Mouse (Mus musculus): ENCODE measurements around the gene Lyst.
"Not testable (repeated sequence)": the region's sequence is repeated elsewhere in the genome, so short reads cannot be mapped to it uniquely, and the experiment has no call there.

Lyst gene

GRCm38 (mm10) chr13:13590048-13591011 is at the start of gene Lyst:
Lyst (plus strand) TSS chr13:13590397.
- peak; percentile 92 for DNase-seq (ENCODE audit: low read depth, low spot score)

DNA sequence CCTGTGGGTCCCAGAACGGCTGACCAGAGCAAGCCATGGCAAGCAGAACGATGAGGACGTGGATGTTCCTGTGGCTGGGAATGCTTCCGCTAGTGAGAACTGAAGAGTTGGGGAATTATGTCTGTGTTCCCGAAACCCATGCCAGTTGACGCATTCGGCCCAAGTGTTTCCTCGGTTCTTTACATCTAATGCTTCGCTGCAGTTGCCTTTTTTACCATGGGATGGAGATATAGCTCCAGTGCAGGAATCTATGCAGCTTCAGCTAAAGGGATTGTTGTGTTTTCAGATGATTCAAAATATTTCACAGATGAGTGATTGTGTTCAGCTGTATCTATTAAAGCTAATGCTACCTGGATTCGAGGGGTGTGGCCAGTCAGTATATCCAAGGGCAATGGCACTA is 47.1 kb upstream of the Lyst start:
- DNase-seq (ENCODE audit: low read depth, low spot score) = not testable (repeated sequence)

DNA sequence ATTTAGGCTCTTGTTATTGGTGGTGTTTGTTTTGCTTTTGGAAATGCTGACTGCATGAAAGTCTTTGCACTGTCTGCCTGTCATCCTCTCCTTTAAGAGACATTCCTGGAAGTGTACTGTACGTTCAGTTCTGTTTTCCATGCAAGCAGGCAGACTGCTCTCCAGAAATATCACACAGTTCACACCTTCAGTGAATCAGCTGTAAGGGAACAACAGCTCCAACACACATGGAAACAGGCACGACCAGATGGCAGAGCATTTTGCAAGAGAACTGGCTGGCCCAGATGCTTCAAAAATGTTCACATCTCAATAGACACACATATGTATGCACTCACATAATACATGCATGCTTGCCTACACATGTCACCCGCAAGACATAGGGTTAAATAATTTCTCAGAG is 43.4 kb upstream of the Lyst start:
- no peak for DNase-seq (ENCODE audit: low read depth, low spot score)

- no peak for DNase-seq (ENCODE audit: low read depth, low spot score)
Measured at GRCm38 (mm10) chr13:13547889-13548288, 42.3 kb upstream of the Lyst start.

GRCm38 (mm10) chr13:13548431-13549190 is 41.6 kb upstream of the Lyst start:
- DNase-seq (ENCODE audit: low read depth, low spot score) = no peak

DNA sequence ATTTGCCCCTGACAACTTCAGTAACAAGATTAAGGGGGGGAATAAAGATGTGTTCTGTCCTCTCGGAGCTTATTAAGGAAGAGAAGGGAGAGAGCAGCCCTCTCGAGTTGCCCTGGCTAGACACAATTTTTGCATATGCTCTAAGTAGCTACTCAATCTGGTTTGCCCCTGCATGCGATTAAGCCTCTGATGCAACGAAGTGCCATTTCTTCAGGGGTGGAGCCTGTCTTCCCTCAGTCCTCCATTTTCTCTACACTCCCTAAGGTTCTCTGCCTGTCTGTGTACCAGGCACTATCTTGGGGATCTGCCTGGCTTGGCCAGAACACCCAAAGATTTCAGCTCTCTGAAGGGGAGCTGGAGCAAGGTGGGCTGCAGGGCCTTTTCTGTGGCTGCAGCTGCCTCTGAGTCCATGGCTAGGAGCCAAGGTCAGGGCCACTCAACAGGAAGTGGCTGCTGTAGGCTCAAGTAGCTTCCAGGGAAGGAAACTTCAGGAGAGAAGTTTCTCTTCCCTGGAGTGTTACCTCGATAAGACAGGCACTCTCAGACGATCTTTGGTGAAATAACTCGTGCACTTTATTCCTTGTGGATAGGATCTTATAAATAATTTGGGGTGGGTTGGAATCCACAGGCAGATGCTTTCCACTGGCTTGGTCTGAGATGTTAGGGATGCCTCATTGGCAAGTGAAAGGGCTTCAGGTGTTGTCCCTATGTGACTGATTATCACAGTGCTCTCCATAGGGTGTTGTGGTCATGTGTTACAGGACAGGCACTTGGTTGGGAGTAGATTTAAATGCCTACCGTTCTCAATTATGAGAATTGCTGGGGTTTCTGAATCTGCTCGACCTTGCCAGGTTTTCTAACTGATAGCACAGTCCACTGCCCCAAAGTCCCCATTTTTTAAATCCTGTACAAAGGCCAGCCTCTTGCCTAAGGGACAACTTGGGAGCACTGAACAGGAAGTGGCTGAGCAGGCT is 40.2 kb upstream of the Lyst start:
- no peak for DNase-seq (ENCODE audit: low read depth, low spot score)

DNA sequence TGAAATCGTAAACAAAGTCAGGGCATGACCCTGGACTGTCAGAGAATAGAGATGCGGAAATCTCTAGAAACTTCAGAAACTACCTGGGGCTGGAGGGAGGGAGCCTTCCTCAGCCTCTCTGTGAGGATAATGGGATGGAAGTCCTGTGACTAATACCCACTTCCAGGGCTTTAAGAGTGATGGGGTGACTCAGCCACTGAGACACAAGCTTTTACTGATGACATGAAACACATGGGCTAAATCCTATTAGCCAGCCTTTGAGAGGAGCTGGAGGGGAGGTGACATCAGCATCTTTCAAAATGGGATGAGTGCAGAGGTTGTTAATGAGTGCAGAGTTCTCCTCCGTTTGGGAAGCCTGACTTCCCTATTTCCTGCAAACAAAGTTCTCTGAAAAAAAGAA is 38.2 kb upstream of the Lyst start:
- no peak for DNase-seq (ENCODE audit: low read depth, low spot score)

DNA sequence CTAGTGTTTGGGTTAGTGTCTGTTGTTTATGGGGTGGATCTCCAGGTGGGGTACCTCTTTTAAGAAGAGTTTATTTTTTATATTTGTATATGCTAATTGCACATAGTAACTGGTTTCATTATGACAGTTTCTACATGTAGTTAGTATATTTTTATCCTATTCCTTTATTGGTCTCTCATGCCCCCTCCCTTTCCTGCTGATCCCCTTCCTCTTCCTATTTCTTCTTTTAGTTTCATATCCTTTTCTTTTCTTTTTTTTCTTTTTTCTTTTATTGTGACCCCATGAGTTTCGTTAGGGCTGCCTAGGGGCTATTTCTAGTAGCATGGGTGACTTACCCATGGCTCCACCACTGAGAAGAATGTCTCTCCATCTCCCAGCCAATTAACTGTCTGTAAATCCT is 36.5 kb upstream of the Lyst start:
- DNase-seq (ENCODE audit: low read depth, low spot score) = no peak

DNA sequence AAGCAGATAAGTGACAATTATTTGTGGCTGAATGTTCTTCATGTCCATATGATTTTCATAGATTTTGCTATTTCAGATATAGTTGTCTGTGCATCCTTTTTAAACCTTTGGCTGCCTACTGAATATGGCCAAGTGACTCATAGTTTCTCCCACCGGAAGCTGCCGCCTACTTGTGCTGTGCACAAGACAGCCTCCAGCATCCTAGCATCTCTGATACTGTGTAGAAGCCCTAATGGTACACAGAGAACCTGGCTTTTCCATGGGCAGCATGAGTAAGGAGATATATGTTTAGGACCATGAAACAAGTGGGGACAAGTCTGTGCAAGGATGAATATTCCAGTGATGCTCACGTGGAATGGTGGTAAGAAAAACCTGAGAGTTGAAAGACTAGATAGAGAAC is 35.0 kb upstream of the Lyst start:
- DNase-seq (ENCODE audit: low read depth, low spot score) = no peak

GRCm38 (mm10) chr13:13557001-13557743 is 33.0 kb upstream of the Lyst start:
- DNase-seq (ENCODE audit: low read depth, low spot score) = no peak

- no peak for DNase-seq (ENCODE audit: low read depth, low spot score)
Measured at GRCm38 (mm10) chr13:13558251-13558650, 31.9 kb upstream of the Lyst start.

DNA sequence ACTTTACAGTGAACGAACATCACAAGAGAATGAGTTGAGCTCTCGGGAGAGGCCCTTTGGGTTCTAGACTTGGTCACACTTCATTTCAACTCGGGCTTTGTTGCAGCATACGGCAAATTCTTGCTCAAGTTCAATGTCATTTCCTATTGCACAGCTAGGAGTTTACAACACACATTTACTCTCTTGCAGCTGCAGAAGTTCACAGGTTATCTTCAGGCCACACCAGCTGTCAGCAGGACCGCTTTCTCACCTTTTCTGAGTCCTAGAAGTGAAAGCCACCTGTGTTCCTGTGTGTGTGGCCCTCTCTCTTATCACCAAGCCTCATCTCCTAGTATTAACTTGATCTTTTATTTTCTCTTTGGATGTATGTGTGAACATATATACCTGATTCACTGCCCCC is 31.3 kb upstream of the Lyst start:
- DNase-seq (ENCODE audit: low read depth, low spot score) = no peak

DNA sequence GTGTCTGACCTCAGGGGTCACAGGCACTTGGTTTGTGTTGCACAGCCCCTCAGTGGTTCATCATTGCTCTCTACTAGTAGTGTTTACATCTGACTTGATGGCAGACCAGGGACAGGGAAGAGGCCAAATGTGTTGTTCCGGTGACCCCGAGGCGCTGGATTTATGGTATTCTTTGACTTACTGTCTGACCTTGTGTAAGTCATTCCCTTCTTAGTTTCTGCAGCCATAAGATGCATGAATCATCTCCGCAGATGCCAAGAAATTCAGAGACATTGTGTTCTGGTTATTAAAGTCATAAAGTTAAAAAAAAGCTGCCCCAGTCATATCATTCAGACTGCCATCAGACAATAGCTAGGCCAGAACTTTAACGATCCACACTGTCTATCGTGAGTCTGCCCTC is 27.6 kb upstream of the Lyst start:
- DNase-seq (ENCODE audit: low read depth, low spot score) = no peak

DNA sequence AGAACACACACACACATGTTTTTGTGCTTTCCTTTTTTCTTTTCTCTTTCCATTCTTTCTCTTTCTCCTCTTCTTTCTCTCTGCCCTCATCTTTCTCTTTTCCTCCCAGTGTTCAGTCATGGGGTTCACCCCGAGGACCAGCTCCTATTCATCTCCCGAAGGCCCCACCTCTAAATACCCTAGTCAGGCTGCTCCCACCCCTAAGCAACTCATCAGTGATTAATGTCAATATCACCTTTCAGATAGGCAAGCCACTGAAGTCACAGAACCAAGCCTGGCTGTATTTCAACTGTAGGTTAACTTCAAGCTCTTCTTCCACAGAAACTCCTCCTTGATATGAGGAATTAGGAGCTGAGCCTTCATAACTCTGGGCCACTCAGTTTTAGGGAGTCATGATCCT is 26.1 kb upstream of the Lyst start:
- no peak for DNase-seq (ENCODE audit: low read depth, low spot score)

DNA sequence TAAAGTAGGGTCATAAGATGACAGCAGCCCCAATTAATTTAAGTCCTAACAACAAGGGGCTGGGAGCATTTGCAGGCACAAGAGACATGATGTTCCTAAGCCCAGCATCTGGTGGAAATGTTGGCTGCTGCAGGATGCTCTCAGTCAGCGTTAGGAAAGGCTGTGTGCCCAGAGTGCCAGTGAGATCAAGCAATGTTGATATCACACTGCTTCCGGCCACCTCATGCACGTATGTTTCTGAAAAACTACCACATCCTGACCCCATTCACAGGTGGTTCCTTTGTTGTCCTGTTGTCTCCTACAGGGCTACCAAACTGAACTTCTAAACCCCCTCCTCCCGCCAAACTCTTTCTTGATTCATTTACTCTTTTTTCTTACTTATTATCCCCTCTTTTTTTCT is 25.7 kb upstream of the Lyst start:
- no peak for DNase-seq (ENCODE audit: low read depth, low spot score)

GRCm38 (mm10) chr13:13567640-13568039 is 22.6 kb upstream of the Lyst start:
- DNase-seq (ENCODE audit: low read depth, low spot score) = no peak

DNA sequence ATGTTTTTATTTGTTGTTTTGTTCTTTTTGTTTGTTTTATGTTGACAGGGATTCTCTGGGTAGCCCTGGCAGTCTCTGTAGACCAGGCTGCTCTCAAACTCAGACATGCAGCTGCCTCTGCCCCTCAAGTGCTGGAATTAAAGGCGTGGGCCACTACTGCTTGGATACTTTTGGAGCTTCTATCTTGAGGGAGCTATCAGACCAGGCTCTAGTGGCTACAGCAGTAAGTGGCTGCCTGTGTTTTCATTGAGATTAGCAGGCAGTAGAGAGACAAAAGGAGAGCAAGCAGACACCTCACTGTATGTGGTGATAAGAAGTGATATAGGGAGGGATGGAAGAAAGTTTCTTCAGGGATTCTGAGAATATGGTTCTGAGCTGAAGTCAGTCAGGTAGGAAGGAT is 21.4 kb upstream of the Lyst start:
- DNase-seq (ENCODE audit: low read depth, low spot score) = no peak

DNA sequence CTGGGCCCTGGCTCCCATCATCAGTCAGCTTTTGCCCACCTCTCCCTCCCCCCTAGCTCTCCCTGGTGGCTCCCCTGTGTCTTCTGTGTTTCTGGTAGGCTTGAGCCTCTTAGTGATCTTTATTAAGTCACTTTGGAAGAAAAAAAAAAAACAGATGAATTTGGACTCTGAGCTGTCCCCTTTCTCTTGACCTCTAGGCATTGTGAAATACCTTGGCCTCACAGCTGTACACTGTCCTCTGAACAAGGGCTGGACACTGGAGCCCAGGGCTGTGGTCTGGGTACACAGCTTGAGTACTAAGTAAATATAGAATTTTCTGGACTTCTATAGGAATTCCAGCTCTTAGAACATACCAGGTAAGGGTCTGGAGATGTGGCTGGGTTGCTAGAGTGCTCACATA is 20.6 kb upstream of the Lyst start:
- DNase-seq (ENCODE audit: low read depth, low spot score) = no peak

GRCm38 (mm10) chr13:13572060-13572835 is 17.9 kb upstream of the Lyst start:
- DNase-seq (ENCODE audit: low read depth, low spot score) = no peak

GRCm38 (mm10) chr13:13572941-13573340 is 17.3 kb upstream of the Lyst start:
- no peak for DNase-seq (ENCODE audit: low read depth, low spot score)

All from WW6 (cell line).